Mouse (Mus musculus): Measurements from ENCODE around the gene Adh6b. TPM values are rescaled to one million over a fixed set of nuclear protein-coding genes. Genes with fewer than 3 reads are reported as not detected.

Adh6b gene
- polyA plus RNA-seq (2012; fragmentation: generic; extraction: Trizol) = not detected
- long read RNA-seq, experiment 1 = 0 reads
- long read RNA-seq, experiment 2 = 0 reads

GRCm38 (mm10) chr3:138341471-138341870 is at the start of gene Adh6b:
Gene Adh6b, plus strand, starts transcription at chr3:138341775.
- no peaks in the 10 kb centered on the region for H3K36me3 ChIP-seq (ENCODE audit: control insufficient read depth, insufficient read depth)
- H3ac ChIP-seq (ENCODE audit: control insufficient read depth, insufficient read length, low read depth) = no peak within 1 kb of the TSS
- H3K27me3 ChIP-seq (ENCODE audit: control insufficient read depth, insufficient read depth, insufficient read length) = no peaks in the 10 kb centered on the region
- H3K79me2 ChIP-seq (ENCODE audit: control insufficient read depth, insufficient read depth) = no peaks in the 10 kb centered on the region
- H3K79me3 ChIP-seq (ENCODE audit: low read depth) = no peaks in the 10 kb centered on the region
- H3K4me3 ChIP-seq (ENCODE audit: insufficient read depth, poor library complexity, severe bottlenecking) = no peak within 1 kb of the TSS
- no peak for TF ChIP-seq MYOG (IDR thresholded peaks at IDR 0.05; ENCODE audit: control insufficient read depth, extremely low read depth, insufficient read length)
- no peak for TF ChIP-seq MAX (IDR thresholded peaks at IDR 0.05)
- TF ChIP-seq CTCF (IDR thresholded peaks at IDR 0.05; ENCODE audit: control insufficient read depth, insufficient read depth, insufficient read length) = no peak
- TF ChIP-seq CEBPB (IDR thresholded peaks at IDR 0.05; ENCODE audit: low read depth) = no peak
- no peak for TF ChIP-seq FOSL1 (IDR thresholded peaks at IDR 0.05; ENCODE audit: insufficient read depth, low read length, poor library complexity, severe bottlenecking)
- TF ChIP-seq USF1 (IDR thresholded peaks at IDR 0.05; ENCODE audit: low read depth) = no peak
- TF ChIP-seq MYOD1 (IDR thresholded peaks at IDR 0.05; ENCODE audit: control insufficient read depth, insufficient read length, low read depth) = no peak

- TF ChIP-seq CTCF (IDR thresholded peaks at IDR 0.05; ENCODE audit: control insufficient read depth, insufficient read depth, insufficient read length) (no peak), CEBPB (IDR thresholded peaks at IDR 0.05; ENCODE audit: low read depth) (no peak), USF1 (IDR thresholded peaks at IDR 0.05; ENCODE audit: low read depth) (no peak), FOSL1 (IDR thresholded peaks at IDR 0.05; ENCODE audit: insufficient read depth, low read length, poor library complexity, severe bottlenecking) (no peak), MYOD1 (IDR thresholded peaks at IDR 0.05; ENCODE audit: control insufficient read depth, insufficient read length, low read depth) (no peak), MAX (IDR thresholded peaks at IDR 0.05) (no peak), MYOG (IDR thresholded peaks at IDR 0.05; ENCODE audit: control insufficient read depth, extremely low read depth, insufficient read length) (no peak)
Measured at GRCm38 (mm10) chr3:138293298-138293895, 48.2 kb upstream of the Adh6b start.

DNA sequence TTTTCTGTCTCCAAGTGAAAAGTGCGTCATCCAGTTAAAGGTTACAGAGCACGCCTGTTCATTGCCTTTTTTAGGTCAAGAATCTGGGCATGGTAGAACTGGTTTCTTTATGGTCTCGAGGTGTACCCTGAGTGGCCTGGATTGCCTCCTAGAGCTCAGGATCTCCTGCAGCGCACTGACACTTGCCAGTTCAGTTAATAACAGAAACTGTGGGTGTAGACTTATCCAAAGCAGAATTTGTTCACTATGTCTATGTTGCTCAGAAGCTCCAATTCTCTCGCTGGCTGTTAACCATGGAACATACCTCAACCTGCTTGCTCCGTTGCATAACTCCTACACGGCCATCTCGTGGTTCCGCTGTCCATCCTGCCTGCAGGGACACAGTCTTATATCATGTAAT is 41.4 kb upstream of the Adh6b start:
- Histone ChIP-seq H3K27me3 (ENCODE audit: control insufficient read depth, insufficient read depth, insufficient read length) (no peaks in the 10 kb centered on the region), H3K4me3 (ENCODE audit: insufficient read depth, poor library complexity, severe bottlenecking) (no peak overlapping the region), H3K36me3 (ENCODE audit: control insufficient read depth, insufficient read depth) (no peaks in the 10 kb centered on the region), H3ac (ENCODE audit: control insufficient read depth, insufficient read length, low read depth) (no peak overlapping the region), H3K79me2 (ENCODE audit: control insufficient read depth, insufficient read depth) (no peaks in the 10 kb centered on the region), H3K79me3 (ENCODE audit: low read depth) (no peaks in the 10 kb centered on the region)
- TF ChIP-seq CTCF (IDR thresholded peaks at IDR 0.05; ENCODE audit: control insufficient read depth, insufficient read depth, insufficient read length) (no peak), CEBPB (IDR thresholded peaks at IDR 0.05; ENCODE audit: low read depth) (no peak), MAX (IDR thresholded peaks at IDR 0.05) (no peak), MYOD1 (IDR thresholded peaks at IDR 0.05; ENCODE audit: control insufficient read depth, insufficient read length, low read depth) (no peak), USF1 (IDR thresholded peaks at IDR 0.05; ENCODE audit: low read depth) (no peak)

More at GRCm38 (mm10) chr3:138293298-138293895, 48.2 kb upstream of the Adh6b start:
- Histone ChIP-seq H3K36me3 (ENCODE audit: control insufficient read depth, insufficient read depth) (no peaks in the 10 kb centered on the region), H3ac (ENCODE audit: control insufficient read depth, insufficient read length, low read depth) (no peak overlapping the region), H3K79me3 (ENCODE audit: low read depth) (no peaks in the 10 kb centered on the region), H3K4me3 (ENCODE audit: insufficient read depth, poor library complexity, severe bottlenecking) (no peak overlapping the region), H3K79me2 (ENCODE audit: control insufficient read depth, insufficient read depth) (no peaks in the 10 kb centered on the region), H3K27me3 (ENCODE audit: control insufficient read depth, insufficient read depth, insufficient read length) (peaks cover 15% of the 10 kb centered on the region)

DNA sequence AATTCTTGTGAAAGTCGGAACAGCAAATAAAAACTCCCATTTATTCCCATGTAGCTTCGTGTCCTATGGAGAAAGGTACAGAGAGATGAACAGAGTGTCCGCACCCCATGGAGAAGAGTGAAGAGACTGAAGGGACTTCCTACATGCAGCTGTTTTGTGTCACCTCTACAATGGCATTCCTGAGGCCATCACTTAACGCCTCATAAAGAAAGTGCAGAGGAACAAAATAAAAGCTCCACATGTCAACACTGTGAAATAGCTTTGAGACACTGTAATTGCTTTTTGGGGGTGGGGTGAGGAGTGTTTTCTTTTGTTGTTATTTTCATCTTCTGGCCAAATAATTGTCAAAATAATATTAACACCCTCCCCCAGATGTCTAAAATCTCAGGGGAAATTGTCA is 38.9 kb upstream of the Adh6b start:
- Histone ChIP-seq H3K79me3 (ENCODE audit: low read depth) (no peaks in the 10 kb centered on the region), H3K79me2 (ENCODE audit: control insufficient read depth, insufficient read depth) (no peaks in the 10 kb centered on the region), H3K4me3 (ENCODE audit: insufficient read depth, poor library complexity, severe bottlenecking) (no peak overlapping the region), H3K36me3 (ENCODE audit: control insufficient read depth, insufficient read depth) (no peaks in the 10 kb centered on the region), H3ac (ENCODE audit: control insufficient read depth, insufficient read length, low read depth) (no peak overlapping the region), H3K27me3 (ENCODE audit: control insufficient read depth, insufficient read depth, insufficient read length) (peaks cover 3% of the 10 kb centered on the region)
- TF ChIP-seq USF1 (IDR thresholded peaks at IDR 0.05; ENCODE audit: low read depth) (no peak), MYOD1 (IDR thresholded peaks at IDR 0.05; ENCODE audit: control insufficient read depth, insufficient read length, low read depth) (no peak), CTCF (IDR thresholded peaks at IDR 0.05; ENCODE audit: control insufficient read depth, insufficient read depth, insufficient read length) (no peak), MYOG (IDR thresholded peaks at IDR 0.05; ENCODE audit: control insufficient read depth, extremely low read depth, insufficient read length) (no peak)

- Histone ChIP-seq H3K27me3 (ENCODE audit: control insufficient read depth, insufficient read depth, insufficient read length) (peaks cover 3% of the 10 kb centered on the region), H3K79me2 (ENCODE audit: control insufficient read depth, insufficient read depth) (no peaks in the 10 kb centered on the region), H3K79me3 (ENCODE audit: low read depth) (no peaks in the 10 kb centered on the region), H3ac (ENCODE audit: control insufficient read depth, insufficient read length, low read depth) (no peak overlapping the region), H3K4me3 (ENCODE audit: insufficient read depth, poor library complexity, severe bottlenecking) (no peak overlapping the region), H3K36me3 (ENCODE audit: control insufficient read depth, insufficient read depth) (no peaks in the 10 kb centered on the region)
- TF ChIP-seq CEBPB (IDR thresholded peaks at IDR 0.05; ENCODE audit: low read depth) (no peak), MAX (IDR thresholded peaks at IDR 0.05) (no peak), USF1 (IDR thresholded peaks at IDR 0.05; ENCODE audit: low read depth) (no peak), CTCF (IDR thresholded peaks at IDR 0.05; ENCODE audit: control insufficient read depth, insufficient read depth, insufficient read length) (no peak), FOSL1 (IDR thresholded peaks at IDR 0.05; ENCODE audit: insufficient read depth, low read length, poor library complexity, severe bottlenecking) (no peak), MYOD1 (IDR thresholded peaks at IDR 0.05; ENCODE audit: control insufficient read depth, insufficient read length, low read depth) (no peak)
Measured at GRCm38 (mm10) chr3:138303771-138304488, 37.6 kb upstream of the Adh6b start.
